Mouse (Mus musculus) neural tube, embryonic 14.5 days (tissue): ENCODE results near the gene Cul4a. TPM values are rescaled to one million over a fixed set of nuclear protein-coding genes. Genes with fewer than 3 reads are reported as not detected.
A peak's percentile ranks its signal among the peaks of the same experiment; 100 is the strongest.

ENCODE experiments used
- ATAC-seq: fragments of 200-750 bp; cut with Nextera tagmentation; 2 replicates; pipeline ENCODE4 v1.8.0; 2017; ENCODE audit warnings: low read depth, mild to moderate bottlenecking, moderate TSS enrichment, moderate library complexity
- H3K27ac ChIP-seq: fragments of 300-500 bp; sonication (generic); 2 replicates; pipeline ENCODE4 v1.5.1; 2014; ENCODE audit warnings: low read depth, mild to moderate bottlenecking, control low read depth, low read length, moderate library complexity, mixed read lengths
- H3K27me3 ChIP-seq: fragments of 300-500 bp; sonication (generic); 2 replicates; pipeline ENCODE4 v1.6.1; 2014; ENCODE audit warnings: low read length; ENCODE audit not compliant: control insufficient read depth, insufficient read depth
- H3K36me3 ChIP-seq: fragments of 300-500 bp; sonication (generic); 2 replicates; pipeline ENCODE4 v1.6.1; 2014; ENCODE audit warnings: low read length, mixed read lengths; ENCODE audit not compliant: control insufficient read depth, insufficient read depth
- H3K4me1 ChIP-seq: fragments of 300-500 bp; sonication (generic); 2 replicates; pipeline ENCODE4 v1.6.1; 2014; ENCODE audit warnings: low read length; ENCODE audit not compliant: control insufficient read depth, insufficient read depth
- H3K4me2 ChIP-seq: fragments of 300-500 bp; sonication (generic); 2 replicates; pipeline ENCODE4 v1.6.1; 2014; ENCODE audit warnings: mild to moderate bottlenecking, low read depth, low read length, control low read depth
- H3K4me3 ChIP-seq: fragments of 300-500 bp; sonication (generic); 2 replicates; pipeline ENCODE4 v1.5.1; 2014; ENCODE audit warnings: low read depth, low read length, control low read depth, mixed read lengths
- H3K9ac ChIP-seq: fragments of 300-500 bp; sonication (generic); replicated peaks from 2 replicates; pipeline ENCODE4 v1.6.1; 2014; ENCODE audit warnings: low read depth, mild to moderate bottlenecking, control low read depth, low read length, mixed read lengths
- H3K9me3 ChIP-seq: fragments of 300-500 bp; sonication (generic); 2 replicates; pipeline ENCODE4 v1.6.1; 2016; ENCODE audit warnings: low read length; ENCODE audit not compliant: control insufficient read depth
- WGBS: fragments of 180-500 bp; shearing (Covaris S2); extraction: QIAGEN DNeasy Blood & Tissue Kit; methylation state at CpG from one replicate; pipeline ENCODE4 v1.1.7; 2014; 5-methylcytosine and 5-hydroxymethylcytosine counted together
- polyA plus RNA-seq: library from polyadenylated mRNA; unstranded; fragments of >200 nt; fragmentation: Nextera tagmentation; extraction: Ambion mirVana; gene quantifications from 2 replicates; pipeline ENCODE4 v1.2.1, GENCODE M21; 2014

The Cul4a gene
- polyA plus RNA-seq, 1 experiment from 2014 or later, result 70.3 TPM

DNA sequence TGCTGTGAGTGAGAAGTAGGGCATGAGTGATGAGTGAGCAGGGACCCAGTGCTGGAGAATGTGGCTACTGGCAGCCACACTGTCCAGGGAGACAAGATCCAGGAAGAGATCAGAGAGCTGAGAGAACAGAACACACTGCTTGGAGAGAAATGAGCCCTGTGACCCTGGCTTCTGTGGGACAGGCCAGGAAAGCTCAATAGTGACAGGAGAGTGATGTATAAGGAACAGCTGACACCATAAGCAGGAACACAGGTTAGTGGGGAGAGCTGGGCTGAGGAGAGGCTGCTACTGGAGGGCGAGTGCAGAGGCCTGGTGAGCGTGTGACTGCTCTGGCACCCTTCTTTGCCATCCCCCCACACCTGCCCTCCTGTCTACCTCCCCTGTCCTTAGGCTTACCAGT is 45.5 kb downstream of the Cul4a start:
- no peak overlapping the region for H3K4me2 ChIP-seq
- WGBS, result 79% methylated on average over 2 of the region's 2 CpGs
- H3K4me1 ChIP-seq, result no peaks in the 10 kb centered on the region
- ATAC-seq, result no peak
- H3K27me3 ChIP-seq, result no peaks in the 10 kb centered on the region
- H3K27ac ChIP-seq, result no peak overlapping the region
- no peaks in the 10 kb centered on the region for H3K9me3 ChIP-seq
- peaks cover 23% of the 10 kb centered on the region for H3K36me3 ChIP-seq
- no peak overlapping the region for H3K4me3 ChIP-seq
- H3K9ac ChIP-seq, result no peak overlapping the region

DNA sequence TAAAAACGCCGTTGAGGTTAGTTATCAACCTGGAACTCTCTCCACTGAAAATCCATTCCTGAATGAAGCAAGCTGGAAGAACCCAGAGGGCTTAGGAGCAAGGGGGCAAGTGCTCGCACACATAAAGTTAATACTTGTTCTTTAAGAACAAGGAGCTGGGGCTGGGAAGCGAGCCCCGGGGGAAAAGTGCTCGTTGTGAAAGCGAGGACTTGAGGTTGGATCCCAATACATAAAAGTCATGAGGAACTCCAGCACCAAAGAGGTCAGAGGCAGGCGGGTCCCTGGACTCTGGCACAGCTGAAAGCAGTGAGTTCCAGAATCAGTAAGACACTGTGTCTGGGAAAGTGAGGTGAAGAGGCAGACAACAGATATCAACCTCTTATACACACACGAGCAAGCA is 48.7 kb downstream of the Cul4a start:
- WGBS, result 86% methylated on average over 9 of the region's 9 CpGs

DNA sequence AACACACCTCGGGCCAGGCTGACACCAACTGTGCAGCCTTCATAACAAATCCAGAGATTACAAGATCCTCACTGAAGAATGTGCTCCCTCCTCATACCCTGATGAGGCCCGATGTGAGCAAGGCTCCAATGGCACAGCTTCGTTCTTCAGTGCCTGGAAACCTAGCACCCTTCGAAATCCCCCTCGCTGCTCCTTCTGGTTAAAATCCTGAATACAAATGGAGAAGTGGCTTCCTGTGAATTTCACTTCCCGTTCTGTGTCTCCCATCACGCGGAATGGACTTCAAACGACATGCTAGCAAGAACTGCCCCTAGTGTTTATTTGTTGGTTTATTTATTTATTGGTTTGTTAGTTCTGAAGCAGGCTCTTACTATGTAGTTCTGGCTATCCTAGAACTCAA is 49.9 kb downstream of the Cul4a start:
- Histone ChIP-seq H3K36me3 (0 out of 2 replicates have a peak, but pooled peaks cover 2% of the 10 kb centered on the region), H3K4me1 (peaks cover 7% of the 10 kb centered on the region; the same call in 1 of the 2 replicates)
- WGBS, result 71% methylated on average over 9 of the region's 9 CpGs

More for the DNA sequence above, 48.7 kb downstream of the Cul4a start:
- H3K27ac ChIP-seq, result no peak overlapping the region
- ATAC-seq, result no peak
- no peak overlapping the region for H3K9ac ChIP-seq
- no peaks in the 10 kb centered on the region for H3K4me1 ChIP-seq
- no peaks in the 10 kb centered on the region for H3K27me3 ChIP-seq
- no peak overlapping the region for H3K4me2 ChIP-seq
- H3K9me3 ChIP-seq, result no peaks in the 10 kb centered on the region
- H3K4me3 ChIP-seq, result no peak overlapping the region
- 0 out of 2 replicates have a peak, but pooled peaks cover 3% of the 10 kb centered on the region for H3K36me3 ChIP-seq

DNA sequence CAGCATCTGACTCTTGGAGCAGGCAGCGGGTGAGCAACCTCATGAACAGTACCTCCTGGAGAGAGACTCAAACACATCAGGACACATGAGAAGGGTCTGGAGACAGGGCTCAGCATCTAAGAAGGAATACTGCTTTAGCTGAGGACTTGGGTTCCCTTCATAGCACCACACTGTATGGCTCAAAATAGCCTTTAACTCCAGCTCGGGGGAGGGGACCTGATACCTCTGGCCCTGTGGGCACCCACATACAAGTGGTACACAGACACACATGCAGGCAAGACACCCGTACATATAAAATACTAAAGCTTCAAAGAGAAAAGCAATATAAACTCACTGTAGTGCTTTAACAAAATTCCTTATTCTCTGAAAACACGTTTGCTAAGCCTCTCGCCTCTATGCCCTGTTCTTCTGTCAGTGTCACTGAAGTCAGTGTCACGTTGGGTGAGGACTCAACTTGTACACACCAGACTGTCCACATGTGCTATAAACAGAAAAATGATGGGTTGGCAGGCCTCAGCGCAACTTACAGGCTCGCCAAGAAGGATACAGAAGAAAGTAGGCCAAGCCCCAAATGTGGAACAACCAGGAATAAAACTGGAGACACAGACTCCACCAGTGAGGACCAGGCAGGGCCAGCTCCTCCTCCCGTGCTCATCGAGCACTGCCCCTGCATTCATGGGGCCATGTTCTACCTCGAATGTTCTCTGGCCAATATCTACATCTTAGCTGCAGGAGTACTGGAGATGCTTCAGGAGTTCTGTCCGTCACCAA is 51.1 kb downstream of the Cul4a start:
- Histone ChIP-seq H3K9ac (no peak overlapping the region), H3K4me3 (no peak overlapping the region), H3K27ac (no peak overlapping the region), H3K9me3 (no peaks in the 10 kb centered on the region), H3K27me3 (no peaks in the 10 kb centered on the region), H3K36me3 (no peaks in the 10 kb centered on the region), H3K4me2 (no peak overlapping the region), H3K4me1 (peaks cover 8% of the 10 kb centered on the region; the same call in 1 of the 2 replicates)
- ATAC-seq, result no peak
- 79% methylated on average over 12 of the region's 12 CpGs for WGBS

More for the DNA sequence above, 49.9 kb downstream of the Cul4a start:
- no peak for ATAC-seq
- Histone ChIP-seq H3K9ac (no peak overlapping the region), H3K4me2 (no peak overlapping the region), H3K4me3 (no peak overlapping the region), H3K27me3 (no peaks in the 10 kb centered on the region), H3K9me3 (no peaks in the 10 kb centered on the region), H3K27ac (no peak overlapping the region)

DNA sequence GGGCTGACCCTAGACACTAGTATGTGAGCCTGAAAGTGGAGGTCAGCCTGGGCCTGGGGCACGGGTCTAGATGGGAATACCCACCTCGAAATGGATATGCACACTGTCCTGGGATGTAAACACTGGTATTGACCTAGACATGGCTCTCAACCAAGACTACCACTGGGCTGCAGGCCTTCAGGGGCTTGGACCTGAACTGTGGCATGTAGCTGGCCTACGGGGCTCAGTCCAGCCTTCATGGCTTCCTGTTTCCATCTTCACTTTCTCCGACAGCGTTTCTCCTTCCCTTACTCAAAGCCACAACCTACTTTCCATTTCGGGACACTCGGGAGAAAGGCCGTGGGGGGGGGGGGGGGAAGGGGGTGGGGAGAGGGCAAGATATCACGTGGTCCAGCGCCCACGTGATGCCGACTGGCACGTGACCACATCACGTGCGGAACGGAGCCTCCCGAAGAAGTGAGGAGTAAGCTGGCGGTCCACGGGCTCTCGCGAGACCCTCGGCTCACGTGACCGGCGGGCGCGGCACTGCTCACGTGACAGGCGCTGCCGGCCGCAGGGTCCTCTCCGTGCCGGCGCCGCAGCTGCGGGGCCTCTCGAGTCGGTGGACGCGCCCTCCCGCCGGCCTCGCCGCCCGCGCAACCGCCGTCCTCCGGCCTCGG is 53.4 kb downstream of the Cul4a start, which contains the start of gene Lamp1:
Gene Lamp1 (plus strand): TSS at position 444 of the 659 bp plus-strand sequence.
- ATAC-seq, result peak; percentile 97
- 1% methylated on average over 38 of the region's 50 CpGs for WGBS
- peaks cover 8% of the 10 kb centered on the region; the same call in 1 of the 2 replicates for H3K4me1 ChIP-seq
- H3K36me3 ChIP-seq, result no peaks in the 10 kb centered on the region
- no peaks in the 10 kb centered on the region for H3K27me3 ChIP-seq
- H3K27ac ChIP-seq, result peak within 1 kb of the TSS; percentile 64
- peak within 1 kb of the TSS; percentile 98 for H3K9ac ChIP-seq
- H3K9me3 ChIP-seq, result no peaks in the 10 kb centered on the region
- H3K4me2 ChIP-seq, result peak within 1 kb of the TSS; percentile 89
- peak within 1 kb of the TSS; percentile 99 for H3K4me3 ChIP-seq

DNA sequence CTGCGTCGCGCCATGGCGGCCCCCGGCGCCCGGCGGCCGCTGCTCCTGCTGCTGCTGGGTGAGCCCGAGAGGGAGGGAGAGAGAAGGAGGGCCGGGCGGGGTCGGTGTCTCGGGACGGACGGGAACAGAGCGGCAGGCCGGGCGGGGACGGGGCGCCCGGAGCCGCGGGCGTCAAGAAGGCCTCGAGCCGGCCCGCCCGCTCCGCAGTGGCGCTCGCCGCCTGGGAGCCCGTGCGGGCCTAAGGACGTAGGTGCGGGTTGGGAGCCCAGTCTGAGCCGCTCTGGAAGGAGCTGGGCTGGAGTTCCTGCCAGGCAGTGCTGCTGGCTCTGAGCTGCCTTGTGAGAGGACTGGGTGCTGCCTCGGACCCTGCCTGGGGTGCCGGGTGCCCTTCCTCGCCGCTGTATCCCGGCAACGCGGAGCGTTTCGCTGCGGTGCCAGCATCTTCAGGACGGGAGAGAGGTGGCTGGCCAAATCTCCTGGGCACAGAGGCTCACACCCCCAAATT is 54.0 kb downstream of the Cul4a start:
- no peaks in the 10 kb centered on the region for H3K9me3 ChIP-seq
- peaks cover 8% of the 10 kb centered on the region; the same call in 1 of the 2 replicates for H3K4me1 ChIP-seq
- H3K4me3 ChIP-seq, result peak overlapping the region; percentile 99
- H3K27ac ChIP-seq, result peak overlapping the region; percentile 64
- WGBS, result under 1% methylated on average over 32 of the region's 49 CpGs
- H3K36me3 ChIP-seq, result no peaks in the 10 kb centered on the region
- H3K9ac ChIP-seq, result peak overlapping the region; percentile 98
- peak overlapping the region; percentile 89 for H3K4me2 ChIP-seq
- ATAC-seq, result peak; percentile 73
- H3K27me3 ChIP-seq, result no peaks in the 10 kb centered on the region

DNA sequence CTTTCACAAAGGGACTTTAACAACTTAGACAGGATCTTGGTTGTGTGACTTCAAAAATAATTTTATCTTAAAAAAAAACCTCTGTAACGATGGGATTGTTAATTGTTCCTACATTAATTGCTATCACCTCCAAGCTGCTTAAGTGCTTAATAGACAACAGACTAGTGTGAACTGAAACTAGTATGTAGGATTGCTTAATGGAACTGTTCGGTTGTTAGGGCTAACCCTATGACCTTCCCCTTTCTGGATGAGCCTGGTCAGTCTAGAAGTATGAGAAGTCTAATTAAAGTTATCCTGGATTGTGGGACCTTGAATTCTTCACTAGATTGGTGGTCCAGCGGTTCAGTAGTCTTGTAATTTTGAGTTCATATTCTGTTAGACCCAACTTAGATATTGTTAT is 55.3 kb downstream of the Cul4a start:
- no peak for ATAC-seq
- H3K9me3 ChIP-seq, result no peaks in the 10 kb centered on the region
- no peak overlapping the region for H3K27ac ChIP-seq
- H3K4me1 ChIP-seq, result peaks cover 8% of the 10 kb centered on the region; the same call in 1 of the 2 replicates
- H3K9ac ChIP-seq, result no peak overlapping the region
- WGBS, result 87% methylated on average over 3 of the region's 3 CpGs
- no peaks in the 10 kb centered on the region for H3K36me3 ChIP-seq
- H3K27me3 ChIP-seq, result no peaks in the 10 kb centered on the region
- H3K4me3 ChIP-seq, result no peak overlapping the region; the same call in 1 of the 2 replicates
- peak overlapping the region; percentile 89; the same call in 1 of the 2 replicates for H3K4me2 ChIP-seq

DNA sequence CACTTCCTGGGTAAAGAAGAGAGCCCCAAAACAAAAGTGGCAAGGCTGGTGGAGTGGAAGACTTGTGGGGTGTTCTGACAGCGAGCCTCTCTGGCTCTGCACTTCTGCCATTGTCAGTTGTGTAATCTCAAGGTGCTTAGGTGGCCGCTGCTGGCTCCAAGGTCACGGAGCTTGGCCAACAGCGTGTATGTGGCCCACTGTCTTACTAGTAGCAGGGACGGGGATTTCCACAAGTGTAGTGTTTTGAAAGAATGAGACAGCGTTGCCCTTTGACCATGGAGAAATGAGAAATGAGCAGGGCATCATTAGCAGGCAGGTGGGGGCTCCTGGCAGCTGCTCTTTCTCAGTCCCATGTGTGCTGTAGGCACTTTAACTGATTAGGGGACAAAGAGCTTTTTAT is 56.7 kb downstream of the Cul4a start:
- Histone ChIP-seq H3K27ac (no peak overlapping the region), H3K4me2 (no peak overlapping the region), H3K4me1 (peaks cover 8% of the 10 kb centered on the region; the same call in 1 of the 2 replicates), H3K36me3 (peaks cover under 1% of the 10 kb centered on the region; the same call in 1 of the 2 replicates), H3K9me3 (no peaks in the 10 kb centered on the region), H3K27me3 (no peaks in the 10 kb centered on the region), H3K9ac (no peak overlapping the region), H3K4me3 (no peak overlapping the region)
- 76% methylated on average over 6 of the region's 6 CpGs for WGBS
- ATAC-seq, result no peak

DNA sequence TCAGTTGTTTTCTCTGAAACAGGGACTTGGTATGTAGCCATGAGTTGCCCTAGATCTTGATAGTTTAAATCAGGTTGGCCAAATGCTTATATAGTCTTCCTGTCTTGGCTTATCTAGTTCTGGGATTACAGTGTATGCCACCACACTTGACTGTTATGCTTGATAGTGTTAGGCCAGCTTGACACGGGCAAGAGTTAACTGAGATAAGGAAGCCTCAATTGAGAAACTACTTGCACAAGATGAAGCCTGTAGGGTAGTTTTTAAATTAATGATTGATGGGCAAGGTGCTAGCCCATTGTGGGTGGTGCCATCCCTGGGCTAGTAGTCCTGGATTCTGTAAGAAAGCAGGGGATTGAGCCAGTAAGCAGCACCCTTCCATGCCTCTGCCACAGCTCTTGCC is 58.1 kb downstream of the Cul4a start:
- no peak overlapping the region for H3K27ac ChIP-seq
- no peaks in the 10 kb centered on the region for H3K9me3 ChIP-seq
- H3K4me2 ChIP-seq, result no peak overlapping the region
- no peak overlapping the region for H3K4me3 ChIP-seq
- peaks cover 8% of the 10 kb centered on the region; the same call in 1 of the 2 replicates for H3K4me1 ChIP-seq
- H3K9ac ChIP-seq, result no peak overlapping the region
- ATAC-seq, result no peak
- H3K27me3 ChIP-seq, result no peaks in the 10 kb centered on the region
- peaks cover 16% of the 10 kb centered on the region for H3K36me3 ChIP-seq
- WGBS, result 93% methylated on average over 1 of the region's 1 CpGs
